Mouse (Mus musculus) C2C12 (cell line): ENCODE measurements around the gene Ano10.

ENCODE experiments used
- CTCF ChIP-seq: IDR thresholded peaks from one replicate; pipeline ENCODE4 v1.5.1; 2011; ENCODE audit not compliant: control insufficient read depth, insufficient read depth, insufficient read length
- MAX ChIP-seq: IDR thresholded peaks from one replicate; pipeline ENCODE4 v1.6.1; 2011; ENCODE audit warnings: mild to moderate bottlenecking, control low read depth
- MYOD1 ChIP-seq: IDR thresholded peaks from one replicate; pipeline ENCODE4 v1.6.1; 2011; ENCODE audit warnings: low read depth; ENCODE audit not compliant: control insufficient read depth, insufficient read length
- MYOG ChIP-seq: IDR thresholded peaks from one replicate; pipeline ENCODE4 v1.6.1; 2011; ENCODE audit not compliant: control insufficient read depth, insufficient read length; ENCODE audit errors: extremely low read depth
- USF1 ChIP-seq: IDR thresholded peaks from one replicate; pipeline ENCODE4 v1.6.1; 2011; ENCODE audit warnings: low read depth, mild to moderate bottlenecking, control low read depth, moderate library complexity

DNA sequence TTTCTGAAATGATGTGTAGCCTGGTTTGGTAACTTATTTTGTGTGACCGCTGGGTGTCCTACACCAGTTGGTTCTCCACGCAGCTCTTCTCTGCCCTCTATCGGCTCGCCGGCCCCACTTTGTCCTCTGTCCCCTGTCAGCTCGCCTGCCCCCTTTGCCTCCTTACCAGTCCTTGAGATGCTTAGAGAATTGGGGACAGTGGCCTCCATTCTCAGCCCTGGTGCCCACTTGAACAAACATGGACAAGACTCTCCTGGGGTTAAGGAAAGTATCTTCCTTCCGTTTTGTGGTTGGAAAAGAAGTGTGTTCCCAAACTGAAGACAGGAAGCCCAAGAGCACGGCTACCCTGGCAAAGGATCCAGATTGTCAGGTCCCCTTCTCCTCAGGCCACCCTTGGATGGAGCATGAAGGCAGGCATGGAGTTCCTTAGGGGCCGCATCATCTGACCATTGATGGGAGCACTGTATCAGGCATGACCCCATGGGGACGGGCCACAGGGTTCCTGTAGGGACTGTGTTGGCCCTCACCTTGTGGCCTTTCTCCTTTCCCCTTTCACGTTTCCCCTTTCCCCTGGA is 121.5 kb downstream of the Ano10 start:
- TF ChIP-seq CTCF (no peak), USF1 (no peak), MAX (no peak), MYOG (no peak), MYOD1 (no peak)
